Mouse (Mus musculus) liver, adult 2 months (tissue): ENCODE results near the gene BC034090.

Experiments used
- CTCF ChIP-seq: fragments of 200-500 bp; IDR thresholded peaks from 2 replicates; pipeline ENCODE4 v1.5.1; 2011; ENCODE audit warnings: low read depth, low read length, control low read depth
- POLR2A ChIP-seq: fragments of 200-500 bp; IDR thresholded peaks from 2 replicates; pipeline ENCODE4 v1.6.1; 2011; ENCODE audit warnings: low read length, control low read depth; ENCODE audit not compliant: insufficient read depth; ENCODE audit errors: extremely low read depth

DNA sequence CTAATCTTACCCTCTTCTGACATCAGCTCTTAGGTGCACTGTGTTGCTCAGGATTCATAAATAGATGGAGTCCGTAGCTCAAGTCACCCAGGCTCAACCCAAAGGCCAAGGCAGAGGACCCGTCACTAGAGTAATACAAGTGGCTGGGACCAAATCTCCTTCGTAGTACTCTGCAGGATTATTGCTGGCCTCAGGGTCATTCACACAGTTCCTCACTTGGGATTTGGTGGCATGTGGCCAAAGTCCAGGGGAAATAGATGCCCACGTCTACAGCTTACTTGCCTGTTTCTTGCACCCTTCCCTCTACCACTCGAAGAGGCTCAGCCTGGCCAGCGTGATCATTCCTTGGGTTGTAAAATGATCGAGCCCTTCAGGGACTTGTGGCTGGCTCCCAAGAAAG is 30.3 kb downstream of the BC034090 start:
- TF ChIP-seq POLR2A (no peak), CTCF (no peak)
